Mouse (Mus musculus) spleen, adult 2 months (tissue): ENCODE data around the gene Sesn2. TPM values are rescaled to one million over a fixed set of nuclear protein-coding genes. Genes with fewer than 3 reads are reported as not detected.

Experiments used
- DNase-seq, 2 experiments: peaks; one replicate each; pipeline versions ENCODE4 v3.0.0 to v3.0.0-alpha.2; 2012 to 2021; ENCODE audit warnings: low spot score in 2 of 2, low read depth in 1 of 2
- H3K27ac ChIP-seq: fragments of 200-500 bp; 2 replicates; pipeline ENCODE4 v1.5.1; 2012; ENCODE audit warnings: low read length, inconsistent platforms; ENCODE audit not compliant: insufficient read depth
- H3K27me3 ChIP-seq: fragments of 200-500 bp; 2 replicates; pipeline ENCODE4 v1.6.1; 2012; ENCODE audit warnings: mild to moderate bottlenecking, moderate library complexity, low read length, inconsistent platforms; ENCODE audit not compliant: control insufficient read depth, insufficient read depth
- H3K36me3 ChIP-seq: fragments of 200-500 bp; 2 replicates; pipeline ENCODE4 v1.6.1; 2012; ENCODE audit warnings: mild to moderate bottlenecking, low read length, inconsistent platforms; ENCODE audit not compliant: control insufficient read depth, insufficient read depth
- H3K4me1 ChIP-seq: fragments of 200-500 bp; 2 replicates; pipeline ENCODE4 v1.6.1; 2011; ENCODE audit warnings: inconsistent platforms; ENCODE audit not compliant: control insufficient read depth, insufficient read depth, insufficient read length
- H3K4me3 ChIP-seq: fragments of 200-500 bp; 2 replicates; pipeline ENCODE4 v1.5.1; 2011; ENCODE audit warnings: mild to moderate bottlenecking, inconsistent platforms; ENCODE audit not compliant: insufficient read depth, insufficient read length; ENCODE audit errors: extremely low read depth
- CTCF ChIP-seq: fragments of 200-500 bp; IDR thresholded peaks from 2 replicates; pipeline ENCODE4 v1.5.1; 2011; ENCODE audit warnings: mild to moderate bottlenecking, inconsistent platforms; ENCODE audit not compliant: insufficient read depth, insufficient read length, insufficient replicate concordance; ENCODE audit errors: extremely low read depth
- POLR2A ChIP-seq: fragments of 200-500 bp; IDR thresholded peaks from 2 replicates; pipeline ENCODE4 v1.6.1; 2011; ENCODE audit warnings: low read depth, low read length, inconsistent platforms
- WGBS: fragments of 180-500 bp; shearing (Covaris S2); methylation state at CpG from one replicate; pipeline ENCODE4 v1.1.7; 2018; 5-methylcytosine and 5-hydroxymethylcytosine counted together
- polyA plus RNA-seq: library from polyadenylated mRNA; depleted of rRNA; stranded (reverse); fragments of >200 nt; gene quantifications from 2 replicates; pipeline ENCODE4 v1.2.3, GENCODE M21; 2012

Gene Sesn2
- polyA plus RNA-seq, 1 experiment: 9.3 TPM

GRCm38 (mm10) chr4:132539481-132539880, 29.2 kb upstream of the Sesn2 start:
- TF ChIP-seq CTCF: no peak
- no peak for TF ChIP-seq POLR2A
- no peak overlapping the region for H3K4me3 ChIP-seq
- H3K27me3 ChIP-seq: no peaks in the 10 kb centered on the region
- whole genome bisulfite sequencing: 85% methylated on average over 5 of the region's 5 CpGs
- H3K36me3 ChIP-seq: peaks cover 16% of the 10 kb centered on the region
- no peak overlapping the region for H3K27ac ChIP-seq
- no peaks in the 10 kb centered on the region; the same call in 1 of the 2 replicates for H3K4me1 ChIP-seq
- no peak for DNase-seq

GRCm38 (mm10) chr4:132535406-132536121, 25.3 kb upstream of the Sesn2 start, which contains the start of gene Dnajc8:
Gene Dnajc8, plus strand, starts transcription at chr4:132535550.
- Histone ChIP-seq H3K4me3 (peak within 1 kb of the TSS; percentile 96), H3K27me3 (no peaks in the 10 kb centered on the region), H3K36me3 (0 out of 2 replicates have a peak, but pooled peaks cover 2% of the 10 kb centered on the region), H3K27ac (peak within 1 kb of the TSS; percentile 76), H3K4me1 (no peaks in the 10 kb centered on the region; the same call in 1 of the 2 replicates)
- under 1% methylated on average over 59 of the region's 60 CpGs for WGBS
- no peak for TF ChIP-seq CTCF
- peak; percentile 78 for TF ChIP-seq POLR2A
- peak; percentile 89 to 96 for DNase-seq

GRCm38 (mm10) chr4:132532981-132533916, 22.9 kb upstream of the Sesn2 start, which contains the start of gene Atpif1:
Gene Atpif1, minus strand, starts transcription at chr4:132533659.
- Histone ChIP-seq H3K27me3 (no peaks in the 10 kb centered on the region), H3K4me3 (peak within 1 kb of the TSS; percentile 89), H3K27ac (peak within 1 kb of the TSS; percentile 73), H3K36me3 (peaks cover 2% of the 10 kb centered on the region; the same call in 1 of the 2 replicates), H3K4me1 (no peaks in the 10 kb centered on the region; the same call in 1 of the 2 replicates)
- under 1% methylated on average over 63 of the region's 63 CpGs for WGBS
- DNase-seq: peak; percentile 83 to 85
- TF ChIP-seq CTCF: no peak
- TF ChIP-seq POLR2A: peak; percentile 43; the same call in 1 of the 2 replicates

- no peak for DNase-seq
- Histone ChIP-seq H3K27me3 (no peaks in the 10 kb centered on the region), H3K4me3 (peak overlapping the region; percentile 89), H3K36me3 (peaks cover 2% of the 10 kb centered on the region; the same call in 1 of the 2 replicates), H3K27ac (peak overlapping the region; percentile 73), H3K4me1 (no peaks in the 10 kb centered on the region; the same call in 1 of the 2 replicates)
- WGBS: 22% methylated on average over 5 of the region's 5 CpGs
- TF ChIP-seq POLR2A (no peak), CTCF (no peak)
Observed at GRCm38 (mm10) chr4:132532496-132532895, 22.2 kb upstream of the Sesn2 start.

GRCm38 (mm10) chr4:132530033-132530804, 19.9 kb upstream of the Sesn2 start:
- H3K4me3 ChIP-seq: no peak overlapping the region
- no peak overlapping the region; the same call in 1 of the 2 replicates for H3K27ac ChIP-seq
- no peak for DNase-seq
- TF ChIP-seq POLR2A (no peak), CTCF (no peak)
- H3K4me1 ChIP-seq: no peaks in the 10 kb centered on the region
- no peaks in the 10 kb centered on the region for H3K27me3 ChIP-seq
- WGBS: 85% methylated on average over 20 of the region's 20 CpGs
- H3K36me3 ChIP-seq: peaks cover 2% of the 10 kb centered on the region; the same call in 1 of the 2 replicates

- H3K27me3 ChIP-seq: no peaks in the 10 kb centered on the region
- no peak overlapping the region for H3K4me3 ChIP-seq
- peaks cover 2% of the 10 kb centered on the region; the same call in 1 of the 2 replicates for H3K36me3 ChIP-seq
- H3K4me1 ChIP-seq: no peaks in the 10 kb centered on the region
- no peak for TF ChIP-seq POLR2A
- no peak for TF ChIP-seq CTCF
- 32% methylated on average over 4 of the region's 4 CpGs for WGBS
- H3K27ac ChIP-seq: no peak overlapping the region
- no peak for DNase-seq
Observed at GRCm38 (mm10) chr4:132529344-132529743, 19.0 kb upstream of the Sesn2 start.
